Mouse (Mus musculus) spleen, adult 2 months (tissue): ENCODE results near the gene Gh.

Source experiments
- CTCF ChIP-seq: fragments of 200-500 bp; IDR thresholded peaks from 2 replicates; pipeline ENCODE4 v1.5.1; 2011; ENCODE audit warnings: mild to moderate bottlenecking, inconsistent platforms; ENCODE audit not compliant: insufficient read depth, insufficient read length, insufficient replicate concordance; ENCODE audit errors: extremely low read depth
- POLR2A ChIP-seq: fragments of 200-500 bp; IDR thresholded peaks from 2 replicates; pipeline ENCODE4 v1.6.1; 2011; ENCODE audit warnings: low read depth, low read length, inconsistent platforms

- TF ChIP-seq CTCF (no peak), POLR2A (no peak)
Measured at GRCm38 (mm10) chr11:106264988-106265387, 36.7 kb downstream of the Gh start.
